Mouse (Mus musculus): ENCODE results near the gene Rgl1. TPM values are rescaled to one million over a fixed set of nuclear protein-coding genes. Genes with fewer than 3 reads are reported as not detected.
A peak's percentile ranks its signal among the peaks of the same experiment; 100 is the strongest.
"Not testable (repeated sequence)": the region's sequence is repeated elsewhere in the genome, so short reads cannot be mapped to it uniquely, and the experiment has no call there.

The Rgl1 gene
- polyA plus RNA-seq, 1 experiment from 2014 or later: 36.3 TPM

GRCm38 (mm10) chr1:152779071-152779737 lies 13.1 kb upstream of the Rgl1 start:
- WGBS: 32% methylated on average over 10 of the region's 10 CpGs
- H3K27ac ChIP-seq (replicated peaks): no peak overlapping the region
- H3K36me3 ChIP-seq: peaks cover 12% of the 10 kb centered on the region
- H3K4me1 ChIP-seq: 0 out of 2 replicates have a peak, but pooled peaks cover 4% of the 10 kb centered on the region
- H3K9ac ChIP-seq: no peak overlapping the region
- ATAC-seq (ENCODE audit: insufficient number of reproducible peaks, low FRiP score, low TSS enrichment, low read depth): peak; percentile 65; the same call in 1 of the 2 replicates
- no peaks in the 10 kb centered on the region for H3K27me3 ChIP-seq
- no peak overlapping the region for H3K4me3 ChIP-seq (replicated peaks)
- H3K9me3 ChIP-seq (replicated peaks): no peaks in the 10 kb centered on the region
- H3K4me2 ChIP-seq (replicated peaks): no peak overlapping the region

- not testable (repeated sequence) for H3K4me2 ChIP-seq (replicated peaks); H3K9ac ChIP-seq; H3K4me1 ChIP-seq; H3K27me3 ChIP-seq; H3K9me3 ChIP-seq (replicated peaks); ATAC-seq (ENCODE audit: insufficient number of reproducible peaks, low FRiP score, low TSS enrichment, low read depth); H3K27ac ChIP-seq (replicated peaks); H3K4me3 ChIP-seq (replicated peaks)
- 92% methylated on average over 3 of the region's 3 CpGs for WGBS
- peaks cover 48% of the 10 kb centered on the region for H3K36me3 ChIP-seq
Observed at GRCm38 (mm10) chr1:152774601-152775000, 8.4 kb upstream of the Rgl1 start.

- H3K36me3 ChIP-seq: peaks cover 50% of the 10 kb centered on the region
- no peaks in the 10 kb centered on the region for H3K9me3 ChIP-seq (replicated peaks)
- no peak overlapping the region for H3K27ac ChIP-seq (replicated peaks)
- no peak for ATAC-seq (ENCODE audit: insufficient number of reproducible peaks, low FRiP score, low TSS enrichment, low read depth)
- H3K9ac ChIP-seq: no peak overlapping the region
- no peak overlapping the region for H3K4me2 ChIP-seq (replicated peaks)
- no peak overlapping the region for H3K4me3 ChIP-seq (replicated peaks)
- 79% methylated on average over 9 of the region's 9 CpGs for WGBS
- no peaks in the 10 kb centered on the region for H3K27me3 ChIP-seq
- peaks cover 5% of the 10 kb centered on the region; the same call in 1 of the 2 replicates for H3K4me1 ChIP-seq
Observed at GRCm38 (mm10) chr1:152771016-152771415, 4.9 kb upstream of the Rgl1 start.

GRCm38 (mm10) chr1:152767749-152768488 lies 1.8 kb upstream of the Rgl1 start:
- 4% methylated on average over 5 of the region's 5 CpGs for WGBS
- Histone ChIP-seq H3K9me3 (replicated peaks) (no peaks in the 10 kb centered on the region), H3K27ac (replicated peaks) (no peak overlapping the region), H3K4me2 (replicated peaks) (peak overlapping the region; percentile 96), H3K4me3 (replicated peaks) (peak overlapping the region; percentile 94), H3K4me1 (peaks cover 15% of the 10 kb centered on the region), H3K27me3 (peaks cover 3% of the 10 kb centered on the region; the same call in 1 of the 2 replicates), H3K36me3 (peaks cover 29% of the 10 kb centered on the region), H3K9ac (no peak overlapping the region)
- no peak for ATAC-seq (ENCODE audit: insufficient number of reproducible peaks, low FRiP score, low TSS enrichment, low read depth)

- Histone ChIP-seq H3K27ac (replicated peaks) (peak overlapping the region; percentile 86), H3K9ac (peak overlapping the region; percentile 95), H3K4me3 (replicated peaks) (peak overlapping the region; percentile 94), H3K4me2 (replicated peaks) (peak overlapping the region; percentile 96), H3K36me3 (peaks cover 21% of the 10 kb centered on the region), H3K27me3 (peaks cover 3% of the 10 kb centered on the region; the same call in 1 of the 2 replicates), H3K4me1 (peaks cover 15% of the 10 kb centered on the region), H3K9me3 (replicated peaks) (no peaks in the 10 kb centered on the region)
- 2% methylated on average over 58 of the region's 60 CpGs for WGBS
- peak; percentile 63 for ATAC-seq (ENCODE audit: insufficient number of reproducible peaks, low FRiP score, low TSS enrichment, low read depth)
Observed at GRCm38 (mm10) chr1:152766804-152767748, 925 bp upstream of the Rgl1 start.

DNA sequence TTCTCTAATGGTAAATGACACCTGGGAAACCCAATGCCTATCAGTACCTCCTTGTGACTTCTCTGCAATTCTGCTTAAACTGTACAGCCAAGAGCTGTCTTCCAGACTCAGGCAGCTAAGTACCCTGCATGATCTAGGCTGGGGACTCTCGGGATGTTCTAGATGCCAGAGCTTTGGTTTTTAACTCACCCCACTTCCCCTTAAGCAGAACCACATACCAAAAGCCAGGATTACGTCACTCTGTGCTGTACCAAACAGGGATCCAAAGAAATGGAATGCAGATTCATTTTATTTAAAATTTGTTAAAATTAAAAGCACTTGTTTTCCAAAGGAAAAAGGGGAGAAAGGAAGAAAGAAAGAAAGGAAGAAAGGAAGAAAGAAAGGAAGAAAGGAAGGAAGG lies 4.4 kb downstream of the Rgl1 start:
- Histone ChIP-seq H3K9ac (no peak overlapping the region), H3K27ac (replicated peaks) (no peak overlapping the region), H3K9me3 (replicated peaks) (no peaks in the 10 kb centered on the region), H3K36me3 (no peaks in the 10 kb centered on the region), H3K27me3 (peaks cover 3% of the 10 kb centered on the region; the same call in 1 of the 2 replicates), H3K4me3 (replicated peaks) (no peak overlapping the region), H3K4me1 (peaks cover 10% of the 10 kb centered on the region; the same call in 1 of the 2 replicates), H3K4me2 (replicated peaks) (no peak overlapping the region)
- ATAC-seq (ENCODE audit: insufficient number of reproducible peaks, low FRiP score, low TSS enrichment, low read depth): no peak
- 41% methylated on average over 2 of the region's 2 CpGs for WGBS

- no peak for ATAC-seq (ENCODE audit: insufficient number of reproducible peaks, low FRiP score, low TSS enrichment, low read depth)
- no peak within 1 kb of the TSS for H3K27ac ChIP-seq (replicated peaks)
- no peak within 1 kb of the TSS for H3K9ac ChIP-seq
- no peaks in the 10 kb centered on the region for H3K27me3 ChIP-seq
- H3K4me1 ChIP-seq: no peaks in the 10 kb centered on the region
- WGBS: 60% methylated on average over 13 of the region's 13 CpGs
- H3K4me2 ChIP-seq (replicated peaks): no peak within 1 kb of the TSS
- no peak within 1 kb of the TSS for H3K4me3 ChIP-seq (replicated peaks)
- no peaks in the 10 kb centered on the region for H3K9me3 ChIP-seq (replicated peaks)
- no peaks in the 10 kb centered on the region for H3K36me3 ChIP-seq
Observed at GRCm38 (mm10) chr1:152750312-152750965, 15.7 kb downstream of the Rgl1 start, which contains the start of gene Apobec4. TSS of gene Apobec4 (plus strand) at chr1:152750551.

GRCm38 (mm10) chr1:152749276-152749675 lies 16.9 kb downstream of the Rgl1 start:
- no peaks in the 10 kb centered on the region for H3K9me3 ChIP-seq (replicated peaks)
- H3K9ac ChIP-seq: no peak overlapping the region
- no peaks in the 10 kb centered on the region for H3K27me3 ChIP-seq
- WGBS: 69% methylated on average over 9 of the region's 9 CpGs
- no peak overlapping the region for H3K27ac ChIP-seq (replicated peaks)
- H3K4me1 ChIP-seq: no peaks in the 10 kb centered on the region
- H3K4me2 ChIP-seq (replicated peaks): no peak overlapping the region
- no peak overlapping the region for H3K4me3 ChIP-seq (replicated peaks)
- no peak for ATAC-seq (ENCODE audit: insufficient number of reproducible peaks, low FRiP score, low TSS enrichment, low read depth)
- no peaks in the 10 kb centered on the region for H3K36me3 ChIP-seq

GRCm38 (mm10) chr1:152746426-152746825 lies 19.7 kb downstream of the Rgl1 start:
- Histone ChIP-seq H3K4me2 (replicated peaks) (no peak overlapping the region), H3K36me3 (no peaks in the 10 kb centered on the region), H3K27ac (replicated peaks) (no peak overlapping the region), H3K9me3 (replicated peaks) (no peaks in the 10 kb centered on the region), H3K4me1 (no peaks in the 10 kb centered on the region), H3K27me3 (no peaks in the 10 kb centered on the region), H3K9ac (no peak overlapping the region), H3K4me3 (replicated peaks) (no peak overlapping the region)
- no peak for ATAC-seq (ENCODE audit: insufficient number of reproducible peaks, low FRiP score, low TSS enrichment, low read depth)
- 4% methylated on average over 5 of the region's 5 CpGs for WGBS

GRCm38 (mm10) chr1:152743095-152743826 lies 22.9 kb downstream of the Rgl1 start:
- H3K36me3 ChIP-seq: no peaks in the 10 kb centered on the region
- WGBS: 61% methylated on average over 15 of the region's 15 CpGs
- no peak for ATAC-seq (ENCODE audit: insufficient number of reproducible peaks, low FRiP score, low TSS enrichment, low read depth)

More at GRCm38 (mm10) chr1:152743095-152743826, 22.9 kb downstream of the Rgl1 start:
- Histone ChIP-seq H3K27me3 (no peaks in the 10 kb centered on the region), H3K9ac (no peak overlapping the region), H3K27ac (replicated peaks) (no peak overlapping the region), H3K4me2 (replicated peaks) (no peak overlapping the region), H3K9me3 (replicated peaks) (no peaks in the 10 kb centered on the region), H3K4me1 (0 out of 2 replicates have a peak, but pooled peaks cover under 1% of the 10 kb centered on the region), H3K4me3 (replicated peaks) (no peak overlapping the region)

Measured in embryonic facial prominence, embryonic 15.5 days (tissue).